Mouse (Mus musculus): ENCODE data around the gene Plk3.

- TF ChIP-seq CTCF (IDR thresholded peaks at IDR 0.05; ENCODE audit: extremely low read depth, insufficient read length, insufficient replicate concordance, low read depth, low read length): no peak
- TF ChIP-seq POLR2A (IDR thresholded peaks at IDR 0.05; ENCODE audit: low read depth, low read length): peak; percentile 92
Observed at GRCm38 (mm10) chr4:117133817-117134600, at the start of gene Plk3.
